Mouse (Mus musculus): ENCODE measurements around the gene Mrpl12. TPM values are rescaled to one million over a fixed set of nuclear protein-coding genes. Genes with fewer than 3 reads are reported as not detected.

The Mrpl12 gene
- 111 and 113 TPM in 2 replicates for polyA plus RNA-seq (2015; fragmentation: Nextera tagmentation; extraction: Ambion mirVana)

- Histone ChIP-seq H3K27me3 (no peaks in the 10 kb centered on the region), H3K9me3 (no peaks in the 10 kb centered on the region), H3K4me2 (replicated peaks) (peak within 1 kb of the TSS; percentile 88), H3K27ac (replicated peaks) (peak within 1 kb of the TSS; percentile 94), H3K36me3 (peaks cover 57% of the 10 kb centered on the region), H3K9ac (replicated peaks) (peak within 1 kb of the TSS; percentile 90), H3K4me3 (peak within 1 kb of the TSS; percentile 96), H3K4me1 (peaks cover 20% of the 10 kb centered on the region)
- peak; percentile 97 for ATAC-seq (replicated peaks)
- WGBS: under 1% methylated on average over 60 of the region's 60 CpGs
These were observed at the start of gene Mrpl12 for GRCm38 (mm10) chr11:120484265-120484981. Mrpl12 (plus strand) TSS chr11:120484613.

GRCm38 (mm10) chr11:120437152-120437856 is 47.1 kb upstream of the Mrpl12 start, which contains the start of gene Nploc4:
Nploc4 (minus strand) TSS chr11:120437708.
- H3K9ac ChIP-seq (replicated peaks): peak within 1 kb of the TSS; percentile 99
- under 1% methylated on average over 62 of the region's 77 CpGs for WGBS
- H3K4me2 ChIP-seq (replicated peaks): peak within 1 kb of the TSS; percentile 56
- no peaks in the 10 kb centered on the region for H3K9me3 ChIP-seq
- H3K4me3 ChIP-seq: peak within 1 kb of the TSS; percentile 96
- peaks cover 12% of the 10 kb centered on the region for H3K36me3 ChIP-seq
- no peaks in the 10 kb centered on the region for H3K27me3 ChIP-seq
- ATAC-seq (replicated peaks): peak; percentile 89
- peaks cover 12% of the 10 kb centered on the region for H3K4me1 ChIP-seq
- peak within 1 kb of the TSS; percentile 81 for H3K27ac ChIP-seq (replicated peaks)

- Histone ChIP-seq H3K4me3 (peak overlapping the region; percentile 96), H3K9me3 (no peaks in the 10 kb centered on the region), H3K4me2 (replicated peaks) (peak overlapping the region; percentile 56), H3K4me1 (peaks cover 12% of the 10 kb centered on the region), H3K36me3 (peaks cover 6% of the 10 kb centered on the region; the same call in 1 of the 2 replicates), H3K27ac (replicated peaks) (peak overlapping the region; percentile 81; the same call in 1 of the 2 replicates), H3K9ac (replicated peaks) (peak overlapping the region; percentile 99), H3K27me3 (no peaks in the 10 kb centered on the region)
- no peak for ATAC-seq (replicated peaks)
- WGBS: 27% methylated on average over 12 of the region's 12 CpGs
These were observed 46.5 kb upstream of the Mrpl12 start for GRCm38 (mm10) chr11:120437857-120438385.

GRCm38 (mm10) chr11:120442344-120442743 is 42.1 kb upstream of the Mrpl12 start, which contains the start of gene Tspan10:
Tspan10 (plus strand) TSS chr11:120442644.
- Histone ChIP-seq H3K9me3 (no peaks in the 10 kb centered on the region), H3K36me3 (no peaks in the 10 kb centered on the region), H3K4me2 (replicated peaks) (no peak within 1 kb of the TSS), H3K4me1 (no peaks in the 10 kb centered on the region), H3K27ac (replicated peaks) (no peak within 1 kb of the TSS), H3K4me3 (no peak within 1 kb of the TSS), H3K9ac (replicated peaks) (no peak within 1 kb of the TSS), H3K27me3 (no peaks in the 10 kb centered on the region)
- WGBS: 84% methylated on average over 3 of the region's 3 CpGs
- no peak for ATAC-seq (replicated peaks)

GRCm38 (mm10) chr11:120442765-120443280 is 41.6 kb upstream of the Mrpl12 start:
- Histone ChIP-seq H3K4me2 (replicated peaks) (no peak overlapping the region), H3K27me3 (no peaks in the 10 kb centered on the region), H3K4me3 (no peak overlapping the region), H3K9me3 (no peaks in the 10 kb centered on the region), H3K36me3 (no peaks in the 10 kb centered on the region), H3K9ac (replicated peaks) (no peak overlapping the region), H3K4me1 (no peaks in the 10 kb centered on the region), H3K27ac (replicated peaks) (no peak overlapping the region)
- ATAC-seq (replicated peaks): no peak
- 90% methylated on average over 3 of the region's 3 CpGs for WGBS

GRCm38 (mm10) chr11:120444106-120444505 is 40.3 kb upstream of the Mrpl12 start:
- no peaks in the 10 kb centered on the region for H3K27me3 ChIP-seq
- H3K4me1 ChIP-seq: no peaks in the 10 kb centered on the region
- H3K9me3 ChIP-seq: no peaks in the 10 kb centered on the region
- no peak overlapping the region for H3K27ac ChIP-seq (replicated peaks)
- no peak overlapping the region for H3K4me2 ChIP-seq (replicated peaks)
- no peak overlapping the region for H3K9ac ChIP-seq (replicated peaks)
- no peak for ATAC-seq (replicated peaks)
- 79% methylated on average over 6 of the region's 6 CpGs for WGBS
- no peaks in the 10 kb centered on the region for H3K36me3 ChIP-seq
- H3K4me3 ChIP-seq: no peak overlapping the region

- Histone ChIP-seq H3K27me3 (no peaks in the 10 kb centered on the region), H3K9ac (replicated peaks) (no peak overlapping the region), H3K27ac (replicated peaks) (no peak overlapping the region), H3K4me2 (replicated peaks) (no peak overlapping the region), H3K9me3 (no peaks in the 10 kb centered on the region), H3K4me1 (no peaks in the 10 kb centered on the region), H3K36me3 (no peaks in the 10 kb centered on the region), H3K4me3 (no peak overlapping the region)
- no peak for ATAC-seq (replicated peaks)
- WGBS: 68% methylated on average over 3 of the region's 3 CpGs
These were observed 38.9 kb upstream of the Mrpl12 start for GRCm38 (mm10) chr11:120445475-120445874.

GRCm38 (mm10) chr11:120447179-120447578 is 37.2 kb upstream of the Mrpl12 start:
- Histone ChIP-seq H3K36me3 (no peaks in the 10 kb centered on the region), H3K4me3 (no peak overlapping the region), H3K27ac (replicated peaks) (no peak overlapping the region), H3K9ac (replicated peaks) (no peak overlapping the region), H3K4me1 (no peaks in the 10 kb centered on the region), H3K27me3 (no peaks in the 10 kb centered on the region), H3K4me2 (replicated peaks) (no peak overlapping the region), H3K9me3 (no peaks in the 10 kb centered on the region)
- ATAC-seq (replicated peaks): no peak
- 81% methylated on average over 7 of the region's 7 CpGs for WGBS

- Histone ChIP-seq H3K4me2 (replicated peaks) (no peak overlapping the region), H3K9me3 (no peaks in the 10 kb centered on the region), H3K4me3 (no peak overlapping the region), H3K9ac (replicated peaks) (no peak overlapping the region), H3K36me3 (no peaks in the 10 kb centered on the region), H3K27me3 (no peaks in the 10 kb centered on the region), H3K27ac (replicated peaks) (no peak overlapping the region), H3K4me1 (peaks cover 4% of the 10 kb centered on the region)
- 65% methylated on average over 3 of the region's 3 CpGs for WGBS
- no peak for ATAC-seq (replicated peaks)
These were observed 32.2 kb upstream of the Mrpl12 start for GRCm38 (mm10) chr11:120452246-120452645.

- WGBS: 86% methylated on average over 4 of the region's 4 CpGs
- peaks cover 8% of the 10 kb centered on the region for H3K4me1 ChIP-seq
- no peak for ATAC-seq (replicated peaks)
These were observed 31.1 kb upstream of the Mrpl12 start, which contains the start of gene Pde6g for GRCm38 (mm10) chr11:120453306-120453705. Pde6g (minus strand) TSS chr11:120453500.

GRCm38 (mm10) chr11:120454965-120455364 is 29.4 kb upstream of the Mrpl12 start:
- ATAC-seq (replicated peaks): no peak
- H3K27ac ChIP-seq (replicated peaks): no peak overlapping the region
- H3K36me3 ChIP-seq: peaks cover 6% of the 10 kb centered on the region; the same call in 1 of the 2 replicates
- H3K9ac ChIP-seq (replicated peaks): no peak overlapping the region
- no peaks in the 10 kb centered on the region for H3K27me3 ChIP-seq
- no peak overlapping the region for H3K4me3 ChIP-seq
- no peaks in the 10 kb centered on the region for H3K9me3 ChIP-seq
- peaks cover 18% of the 10 kb centered on the region for H3K4me1 ChIP-seq
- H3K4me2 ChIP-seq (replicated peaks): no peak overlapping the region
- WGBS: 92% methylated on average over 4 of the region's 4 CpGs

More at GRCm38 (mm10) chr11:120453306-120453705, 31.1 kb upstream of the Mrpl12 start, which contains the start of gene Pde6g:
- H3K36me3 ChIP-seq: no peaks in the 10 kb centered on the region
- no peak within 1 kb of the TSS for H3K4me3 ChIP-seq
- H3K27ac ChIP-seq (replicated peaks): no peak within 1 kb of the TSS
- H3K27me3 ChIP-seq: no peaks in the 10 kb centered on the region
- no peak within 1 kb of the TSS for H3K4me2 ChIP-seq (replicated peaks)
- H3K9ac ChIP-seq (replicated peaks): no peak within 1 kb of the TSS
- H3K9me3 ChIP-seq: no peaks in the 10 kb centered on the region

- no peak overlapping the region for H3K4me3 ChIP-seq
- peaks cover 18% of the 10 kb centered on the region for H3K4me1 ChIP-seq
- no peak overlapping the region for H3K4me2 ChIP-seq (replicated peaks)
- ATAC-seq (replicated peaks): no peak
- 94% methylated on average over 7 of the region's 7 CpGs for WGBS
- H3K36me3 ChIP-seq: peaks cover 8% of the 10 kb centered on the region; the same call in 1 of the 2 replicates
- H3K27ac ChIP-seq (replicated peaks): no peak overlapping the region
- no peaks in the 10 kb centered on the region for H3K27me3 ChIP-seq
- no peak overlapping the region for H3K9ac ChIP-seq (replicated peaks)
- H3K9me3 ChIP-seq: no peaks in the 10 kb centered on the region
These were observed 29.0 kb upstream of the Mrpl12 start for GRCm38 (mm10) chr11:120455413-120455812.

Data from forebrain, embryonic 15.5 days (tissue).